Mouse (Mus musculus): ENCODE results near the gene Cpne2. TPM values are rescaled to one million over a fixed set of nuclear protein-coding genes. Genes with fewer than 3 reads are reported as not detected.

Cpne2 gene
- polyA plus RNA-seq, 1 experiment from 2014 or later: 6.3 TPM

- Histone ChIP-seq H3K4me2 (ENCODE audit: low read depth, severe bottlenecking) (no peak overlapping the region), H3K27me3 (ENCODE audit: control insufficient read depth, insufficient read depth, low read length) (no peaks in the 10 kb centered on the region), H3K9me3 (ENCODE audit: control insufficient read depth, low read length) (no peaks in the 10 kb centered on the region), H3K36me3 (ENCODE audit: control insufficient read depth, insufficient read depth, low read length) (peaks cover 14% of the 10 kb centered on the region), H3K4me3 (ENCODE audit: low read depth, low read length) (no peak overlapping the region), H3K4me1 (ENCODE audit: control insufficient read depth, insufficient read depth, low read length) (no peaks in the 10 kb centered on the region), H3K9ac (ENCODE audit: low read length) (no peak overlapping the region), H3K27ac (replicated peaks; ENCODE audit: low read depth, low read length) (no peak overlapping the region)
- WGBS: 87% methylated on average over 16 of the region's 16 CpGs
- DNase-seq (ENCODE audit: low spot score): no peak
- no peak for ATAC-seq (ENCODE audit: insufficient number of reproducible peaks, low FRiP score, low TSS enrichment, low read depth)
Observed at GRCm38 (mm10) chr8:94574159-94574907, 41.5 kb downstream of the Cpne2 start.

GRCm38 (mm10) chr8:94575148-94575547 is 42.4 kb downstream of the Cpne2 start:
- H3K36me3 ChIP-seq (ENCODE audit: control insufficient read depth, insufficient read depth, low read length): peaks cover 14% of the 10 kb centered on the region
- no peak overlapping the region for H3K9ac ChIP-seq (ENCODE audit: low read length)
- 94% methylated on average over 4 of the region's 4 CpGs for WGBS
- no peaks in the 10 kb centered on the region for H3K27me3 ChIP-seq (ENCODE audit: control insufficient read depth, insufficient read depth, low read length)
- no peak overlapping the region for H3K27ac ChIP-seq (replicated peaks; ENCODE audit: low read depth, low read length)
- ATAC-seq (ENCODE audit: insufficient number of reproducible peaks, low FRiP score, low TSS enrichment, low read depth) (no peak), DNase-seq (ENCODE audit: low spot score) (no peak)
- H3K4me2 ChIP-seq (ENCODE audit: low read depth, severe bottlenecking): no peak overlapping the region
- H3K4me3 ChIP-seq (ENCODE audit: low read depth, low read length): no peak overlapping the region
- H3K9me3 ChIP-seq (ENCODE audit: control insufficient read depth, low read length): no peaks in the 10 kb centered on the region
- H3K4me1 ChIP-seq (ENCODE audit: control insufficient read depth, insufficient read depth, low read length): no peaks in the 10 kb centered on the region

GRCm38 (mm10) chr8:94581820-94582483 is 49.2 kb downstream of the Cpne2 start:
- H3K9ac ChIP-seq (ENCODE audit: low read length): no peak overlapping the region
- no peak overlapping the region for H3K4me3 ChIP-seq (ENCODE audit: low read depth, low read length)
- no peak overlapping the region for H3K4me2 ChIP-seq (ENCODE audit: low read depth, severe bottlenecking)
- no peak for DNase-seq (ENCODE audit: low spot score)
- no peaks in the 10 kb centered on the region for H3K4me1 ChIP-seq (ENCODE audit: control insufficient read depth, insufficient read depth, low read length)
- no peaks in the 10 kb centered on the region for H3K27me3 ChIP-seq (ENCODE audit: control insufficient read depth, insufficient read depth, low read length)
- peaks cover 15% of the 10 kb centered on the region for H3K36me3 ChIP-seq (ENCODE audit: control insufficient read depth, insufficient read depth, low read length)
- 94% methylated on average over 7 of the region's 7 CpGs for WGBS
- H3K9me3 ChIP-seq (ENCODE audit: control insufficient read depth, low read length): no peaks in the 10 kb centered on the region
- no peak for ATAC-seq (ENCODE audit: insufficient number of reproducible peaks, low FRiP score, low TSS enrichment, low read depth)
- no peak overlapping the region for H3K27ac ChIP-seq (replicated peaks; ENCODE audit: low read depth, low read length)

- 95% methylated on average over 6 of the region's 6 CpGs for WGBS
- no peaks in the 10 kb centered on the region for H3K27me3 ChIP-seq (ENCODE audit: control insufficient read depth, insufficient read depth, low read length)
- no peak overlapping the region for H3K9ac ChIP-seq (ENCODE audit: low read length)
- peaks cover 16% of the 10 kb centered on the region for H3K36me3 ChIP-seq (ENCODE audit: control insufficient read depth, insufficient read depth, low read length)
- no peak overlapping the region for H3K27ac ChIP-seq (replicated peaks; ENCODE audit: low read depth, low read length)
- no peaks in the 10 kb centered on the region for H3K4me1 ChIP-seq (ENCODE audit: control insufficient read depth, insufficient read depth, low read length)
- DNase-seq (ENCODE audit: low spot score) (no peak), ATAC-seq (ENCODE audit: insufficient number of reproducible peaks, low FRiP score, low TSS enrichment, low read depth) (no peak)
- H3K9me3 ChIP-seq (ENCODE audit: control insufficient read depth, low read length): no peaks in the 10 kb centered on the region
- no peak overlapping the region for H3K4me3 ChIP-seq (ENCODE audit: low read depth, low read length)
- no peak overlapping the region for H3K4me2 ChIP-seq (ENCODE audit: low read depth, severe bottlenecking)
Observed at GRCm38 (mm10) chr8:94582569-94582968, 49.8 kb downstream of the Cpne2 start.

- WGBS: 78% methylated on average over 4 of the region's 4 CpGs
Observed at GRCm38 (mm10) chr8:94584238-94584817, 51.5 kb downstream of the Cpne2 start.

GRCm38 (mm10) chr8:94591691-94592090 is 58.9 kb downstream of the Cpne2 start:
- Histone ChIP-seq H3K27ac (replicated peaks; ENCODE audit: low read depth, low read length) (no peak overlapping the region), H3K9ac (ENCODE audit: low read length) (no peak overlapping the region), H3K27me3 (ENCODE audit: control insufficient read depth, insufficient read depth, low read length) (no peaks in the 10 kb centered on the region), H3K9me3 (ENCODE audit: control insufficient read depth, low read length) (no peaks in the 10 kb centered on the region), H3K4me2 (ENCODE audit: low read depth, severe bottlenecking) (no peak overlapping the region), H3K4me1 (ENCODE audit: control insufficient read depth, insufficient read depth, low read length) (no peaks in the 10 kb centered on the region), H3K36me3 (ENCODE audit: control insufficient read depth, insufficient read depth, low read length) (peaks cover 2% of the 10 kb centered on the region; the same call in 1 of the 2 replicates), H3K4me3 (ENCODE audit: low read depth, low read length) (no peak overlapping the region)
- DNase-seq (ENCODE audit: low spot score): no peak
- WGBS: 83% methylated on average over 4 of the region's 4 CpGs
- no peak for ATAC-seq (ENCODE audit: insufficient number of reproducible peaks, low FRiP score, low TSS enrichment, low read depth)

More at GRCm38 (mm10) chr8:94584238-94584817, 51.5 kb downstream of the Cpne2 start:
- Histone ChIP-seq H3K4me2 (ENCODE audit: low read depth, severe bottlenecking) (no peak overlapping the region), H3K4me1 (ENCODE audit: control insufficient read depth, insufficient read depth, low read length) (no peaks in the 10 kb centered on the region), H3K4me3 (ENCODE audit: low read depth, low read length) (no peak overlapping the region), H3K9ac (ENCODE audit: low read length) (no peak overlapping the region), H3K36me3 (ENCODE audit: control insufficient read depth, insufficient read depth, low read length) (peaks cover 12% of the 10 kb centered on the region), H3K9me3 (ENCODE audit: control insufficient read depth, low read length) (no peaks in the 10 kb centered on the region), H3K27me3 (ENCODE audit: control insufficient read depth, insufficient read depth, low read length) (no peaks in the 10 kb centered on the region), H3K27ac (replicated peaks; ENCODE audit: low read depth, low read length) (no peak overlapping the region)
- ATAC-seq (ENCODE audit: insufficient number of reproducible peaks, low FRiP score, low TSS enrichment, low read depth): no peak
- no peak for DNase-seq (ENCODE audit: low spot score)

- no peak overlapping the region for H3K27ac ChIP-seq (replicated peaks; ENCODE audit: low read depth, low read length)
- no peak for ATAC-seq (ENCODE audit: insufficient number of reproducible peaks, low FRiP score, low TSS enrichment, low read depth)
- H3K9me3 ChIP-seq (ENCODE audit: control insufficient read depth, low read length): no peaks in the 10 kb centered on the region
- no peaks in the 10 kb centered on the region for H3K27me3 ChIP-seq (ENCODE audit: control insufficient read depth, insufficient read depth, low read length)
- no peaks in the 10 kb centered on the region for H3K36me3 ChIP-seq (ENCODE audit: control insufficient read depth, insufficient read depth, low read length)
- no peak overlapping the region for H3K9ac ChIP-seq (ENCODE audit: low read length)
- no peaks in the 10 kb centered on the region for H3K4me1 ChIP-seq (ENCODE audit: control insufficient read depth, insufficient read depth, low read length)
- no peak overlapping the region for H3K4me3 ChIP-seq (ENCODE audit: low read depth, low read length)
- H3K4me2 ChIP-seq (ENCODE audit: low read depth, severe bottlenecking): no peak overlapping the region
- DNase-seq (ENCODE audit: low spot score): no peak
- 61% methylated on average over 1 of the region's 1 CpGs for WGBS
Observed at GRCm38 (mm10) chr8:94594211-94594610, 61.4 kb downstream of the Cpne2 start.

- Histone ChIP-seq H3K27me3 (ENCODE audit: control insufficient read depth, insufficient read depth, low read length) (no peaks in the 10 kb centered on the region), H3K4me1 (ENCODE audit: control insufficient read depth, insufficient read depth, low read length) (peaks cover 5% of the 10 kb centered on the region), H3K4me2 (ENCODE audit: low read depth, severe bottlenecking) (peak overlapping the region; percentile 93), H3K4me3 (ENCODE audit: low read depth, low read length) (peak overlapping the region; percentile 92), H3K27ac (replicated peaks; ENCODE audit: low read depth, low read length) (no peak overlapping the region), H3K36me3 (ENCODE audit: control insufficient read depth, insufficient read depth, low read length) (no peaks in the 10 kb centered on the region), H3K9ac (ENCODE audit: low read length) (peak overlapping the region; percentile 90), H3K9me3 (ENCODE audit: control insufficient read depth, low read length) (no peaks in the 10 kb centered on the region)
- DNase-seq (ENCODE audit: low spot score) (no peak), ATAC-seq (ENCODE audit: insufficient number of reproducible peaks, low FRiP score, low TSS enrichment, low read depth) (no peak)
- 17% methylated on average over 5 of the region's 5 CpGs for WGBS
Observed at GRCm38 (mm10) chr8:94600478-94600877, 67.7 kb downstream of the Cpne2 start.

Data from limb, embryonic 11.5 days (tissue).